Mouse (Mus musculus): ENCODE data around the gene Olfr554.
"Not testable (repeated sequence)": the region's sequence is repeated elsewhere in the genome, so short reads cannot be mapped to it uniquely, and the experiment has no call there.

The Olfr554 gene

DNA sequence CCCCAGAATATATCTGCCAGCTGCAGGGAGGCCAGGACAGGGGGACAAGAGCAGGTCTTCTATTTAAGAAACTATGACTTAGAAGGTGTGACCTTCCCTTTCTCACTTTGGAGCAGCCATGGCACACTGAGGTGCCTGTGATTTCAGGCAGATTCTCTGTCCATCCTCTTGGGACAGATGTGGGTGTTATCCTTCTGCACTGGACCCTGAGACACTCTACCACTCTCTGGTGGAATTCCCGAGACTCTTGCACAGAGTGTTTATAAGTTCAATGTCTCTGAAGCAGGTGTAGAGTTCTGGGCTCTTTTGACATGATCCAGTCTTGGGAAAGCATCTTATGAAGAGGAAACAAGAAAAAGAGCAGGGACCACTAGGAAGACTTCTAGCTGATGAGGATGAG lies at the start of gene Olfr554:
Olfr554 (plus strand) TSS at position 301 of the 400 bp plus-strand sequence.
- H3K36me3 ChIP-seq (ENCODE audit: insufficient read depth, low read length), result no peaks in the 10 kb centered on the region
- no peaks in the 10 kb centered on the region for H3K9me3 ChIP-seq (ENCODE audit: low read length)
- H3K4me3 ChIP-seq (replicated peaks; ENCODE audit: low read length), result no peak within 1 kb of the TSS
- no peaks in the 10 kb centered on the region for H3K4me1 ChIP-seq (replicated peaks; ENCODE audit: low read depth, low read length)
- no peaks in the 10 kb centered on the region for H3K27me3 ChIP-seq (ENCODE audit: insufficient read depth, low read length)
- TF ChIP-seq CTCF (conservative IDR thresholded peaks at IDR 0.05; ENCODE audit: low read length) (no peak), POU5F1 (IDR thresholded peaks at IDR 0.05; ENCODE audit: borderline replicate concordance, low read length) (no peak), NANOG (IDR thresholded peaks at IDR 0.05; ENCODE audit: borderline replicate concordance, low read length) (no peak)

DNA sequence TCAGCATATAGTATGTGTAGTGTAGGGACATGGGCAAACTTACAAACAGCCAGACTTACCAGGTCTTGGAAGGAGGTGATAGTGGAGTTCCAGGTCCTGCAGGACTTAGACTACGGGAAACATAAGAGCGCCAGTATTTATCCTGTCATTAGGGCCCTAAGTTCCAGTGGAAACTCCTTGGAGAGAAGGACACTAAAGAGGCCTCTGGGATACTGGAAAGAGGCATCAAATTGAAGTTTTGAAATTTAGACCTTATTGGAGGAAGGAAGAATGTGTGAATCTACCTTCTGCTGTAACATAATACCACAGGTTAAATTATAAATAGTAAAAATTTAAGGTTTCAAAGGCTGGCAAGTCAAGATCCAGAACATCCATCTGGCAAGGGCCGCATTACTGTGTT lies 46.4 kb upstream of the Olfr554 start, which contains the start of gene Olfr551:
Olfr551 (minus strand) TSS at position 101 of the 400 bp plus-strand sequence.
- Histone ChIP-seq H3K27me3 (ENCODE audit: insufficient read depth, low read length) (no peaks in the 10 kb centered on the region), H3K4me3 (replicated peaks; ENCODE audit: low read length) (no peak within 1 kb of the TSS), H3K4me1 (replicated peaks; ENCODE audit: low read depth, low read length) (no peaks in the 10 kb centered on the region), H3K36me3 (ENCODE audit: insufficient read depth, low read length) (no peaks in the 10 kb centered on the region), H3K9me3 (ENCODE audit: low read length) (no peaks in the 10 kb centered on the region)
- no peak for TF ChIP-seq POU5F1 (IDR thresholded peaks at IDR 0.05; ENCODE audit: borderline replicate concordance, low read length)
- TF ChIP-seq CTCF (conservative IDR thresholded peaks at IDR 0.05; ENCODE audit: low read length), result no peak
- no peak for TF ChIP-seq NANOG (IDR thresholded peaks at IDR 0.05; ENCODE audit: borderline replicate concordance, low read length)

DNA sequence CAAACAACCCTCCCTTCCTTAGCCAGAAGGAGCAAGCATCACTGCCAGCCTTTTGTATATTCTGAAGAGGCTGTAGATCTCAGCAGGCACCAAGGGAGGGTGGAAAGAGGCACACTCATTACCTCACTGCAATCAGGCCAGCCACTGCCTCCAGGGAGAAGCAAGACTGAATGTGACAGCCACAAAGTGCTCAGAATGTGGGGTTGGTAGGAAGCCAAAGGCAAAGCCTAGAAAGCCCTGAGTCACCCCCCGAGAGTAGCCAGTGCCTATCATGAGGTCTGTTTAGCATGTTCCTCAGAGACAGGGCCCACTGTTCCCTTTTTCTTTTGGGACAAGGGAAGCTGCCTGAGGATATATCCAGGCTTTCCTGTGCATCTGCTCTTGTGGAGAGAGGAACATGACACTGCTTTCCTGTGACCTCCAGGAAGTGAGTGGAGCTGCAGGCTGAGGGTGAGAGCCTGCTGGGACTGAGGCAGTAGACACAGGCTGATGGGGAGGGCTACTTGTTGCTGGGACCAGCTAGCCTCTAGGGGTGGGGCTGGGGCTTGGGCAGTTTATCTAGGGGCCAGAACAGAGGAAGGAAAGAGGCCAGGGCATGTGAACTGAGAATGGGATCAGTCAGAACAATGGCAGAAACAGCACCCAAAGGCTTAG lies 40.7 kb upstream of the Olfr554 start, which contains the start of gene Olfr552:
Olfr552 (plus strand) TSS at position 393 of the 654 bp plus-strand sequence.
- no peaks in the 10 kb centered on the region for H3K36me3 ChIP-seq (ENCODE audit: insufficient read depth, low read length)
- no peaks in the 10 kb centered on the region for H3K27me3 ChIP-seq (ENCODE audit: insufficient read depth, low read length)
- no peaks in the 10 kb centered on the region for H3K9me3 ChIP-seq (ENCODE audit: low read length)
- no peak within 1 kb of the TSS for H3K4me3 ChIP-seq (replicated peaks; ENCODE audit: low read length)
- H3K4me1 ChIP-seq (replicated peaks; ENCODE audit: low read depth, low read length), result no peaks in the 10 kb centered on the region
- TF ChIP-seq NANOG (IDR thresholded peaks at IDR 0.05; ENCODE audit: borderline replicate concordance, low read length) (no peak), CTCF (conservative IDR thresholded peaks at IDR 0.05; ENCODE audit: low read length) (no peak), POU5F1 (IDR thresholded peaks at IDR 0.05; ENCODE audit: borderline replicate concordance, low read length) (no peak)

DNA sequence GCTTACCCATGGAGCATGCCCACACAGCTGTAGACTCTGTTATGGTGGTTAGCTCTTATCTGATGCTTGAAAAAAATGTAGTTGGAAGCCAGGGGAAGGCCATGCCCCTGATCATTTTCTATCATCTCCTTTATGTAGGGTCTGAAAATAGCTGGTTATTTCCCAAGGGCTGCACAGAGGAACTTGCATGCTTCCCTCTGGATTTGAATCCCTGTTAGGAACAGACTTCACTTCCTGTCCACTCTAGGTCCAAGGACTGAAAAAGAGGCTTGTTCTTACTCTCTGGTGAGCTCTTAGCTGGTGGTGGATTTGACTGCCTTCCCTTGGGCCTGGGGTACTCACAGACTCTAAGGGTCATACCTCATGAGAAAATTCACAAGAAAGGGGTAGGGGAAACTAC lies 20.1 kb upstream of the Olfr554 start, which contains the start of gene Olfr553:
Olfr553 (minus strand) TSS at position 101 of the 400 bp plus-strand sequence.
- Histone ChIP-seq H3K4me3 (replicated peaks; ENCODE audit: low read length) (no peak within 1 kb of the TSS), H3K9me3 (ENCODE audit: low read length) (no peaks in the 10 kb centered on the region; the same call in 1 of the 2 replicates), H3K36me3 (ENCODE audit: insufficient read depth, low read length) (no peaks in the 10 kb centered on the region), H3K4me1 (replicated peaks; ENCODE audit: low read depth, low read length) (no peaks in the 10 kb centered on the region), H3K27me3 (ENCODE audit: insufficient read depth, low read length) (no peaks in the 10 kb centered on the region)
- no peak for TF ChIP-seq NANOG (IDR thresholded peaks at IDR 0.05; ENCODE audit: borderline replicate concordance, low read length)
- TF ChIP-seq CTCF (conservative IDR thresholded peaks at IDR 0.05; ENCODE audit: low read length), result no peak

DNA sequence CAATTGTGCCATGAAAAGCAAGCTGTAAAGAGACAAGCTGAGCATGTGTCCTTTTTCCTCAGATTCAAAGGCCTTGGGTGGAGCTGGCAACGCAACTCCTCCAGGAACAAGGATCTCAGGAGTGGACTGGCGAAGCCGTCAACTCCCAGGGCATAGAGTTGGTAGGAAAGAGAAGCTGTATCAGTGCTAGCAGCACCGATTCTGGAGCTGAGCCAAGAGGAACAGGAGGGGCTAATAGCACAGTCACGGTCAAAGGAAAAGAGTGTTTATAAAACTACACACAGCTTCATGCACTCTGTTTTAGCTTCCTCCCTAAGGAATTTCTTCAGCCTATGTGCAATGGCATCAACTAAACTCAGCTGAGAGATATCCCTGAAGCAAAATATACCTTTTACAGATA lies 18.6 kb upstream of the Olfr554 start:
- Histone ChIP-seq H3K9me3 (ENCODE audit: low read length) (no peaks in the 10 kb centered on the region; the same call in 1 of the 2 replicates), H3K27me3 (ENCODE audit: insufficient read depth, low read length) (no peaks in the 10 kb centered on the region), H3K36me3 (ENCODE audit: insufficient read depth, low read length) (no peaks in the 10 kb centered on the region), H3K4me1 (replicated peaks; ENCODE audit: low read depth, low read length) (no peaks in the 10 kb centered on the region), H3K4me3 (replicated peaks; ENCODE audit: low read length) (no peak overlapping the region)
- TF ChIP-seq POU5F1 (IDR thresholded peaks at IDR 0.05; ENCODE audit: borderline replicate concordance, low read length) (no peak), NANOG (IDR thresholded peaks at IDR 0.05; ENCODE audit: borderline replicate concordance, low read length) (no peak), CTCF (conservative IDR thresholded peaks at IDR 0.05; ENCODE audit: low read length) (no peak)

DNA sequence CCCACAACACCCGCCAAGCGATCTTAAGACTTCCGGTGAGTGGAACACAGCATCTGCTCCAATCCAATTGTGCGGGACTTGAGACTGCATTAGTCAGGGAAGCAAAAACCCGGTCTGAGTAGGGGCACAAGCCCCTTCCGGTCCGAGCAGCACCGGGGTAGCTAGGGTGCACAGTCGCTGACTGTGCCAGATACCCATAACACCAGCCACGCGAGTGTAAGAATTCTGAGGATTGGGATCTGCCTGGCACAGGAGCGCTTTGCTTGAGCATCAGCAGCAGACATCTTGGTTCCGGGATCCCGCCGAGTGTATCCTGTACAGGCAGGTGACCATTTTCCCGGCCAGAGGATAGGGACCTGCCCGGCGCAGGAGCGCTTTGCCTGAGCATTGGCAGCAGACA lies 17.9 kb upstream of the Olfr554 start:
- peak overlapping the region; percentile 70 for H3K4me3 ChIP-seq (replicated peaks; ENCODE audit: low read length)

DNA sequence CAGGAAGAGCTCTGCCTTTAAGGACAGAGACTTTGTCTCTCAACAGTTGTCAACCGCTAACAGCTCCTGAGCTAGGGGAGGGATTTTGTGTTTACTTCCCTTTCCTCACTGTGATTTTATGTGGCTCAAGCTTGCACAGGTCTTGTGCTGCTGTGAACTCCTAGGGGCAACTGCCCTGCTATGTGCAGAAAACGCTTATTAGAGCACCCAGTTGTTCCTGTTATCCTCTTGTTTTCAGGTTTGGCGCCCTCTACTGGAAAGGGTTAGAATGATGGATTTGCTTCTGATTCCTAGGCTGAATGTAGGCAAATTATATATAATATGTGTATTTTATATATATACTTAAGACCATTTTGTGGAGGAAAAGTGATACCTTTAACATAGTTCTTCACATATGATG lies 1.6 kb upstream of the Olfr554 start:
- Histone ChIP-seq H3K4me1 (replicated peaks; ENCODE audit: low read depth, low read length) (no peaks in the 10 kb centered on the region), H3K27me3 (ENCODE audit: insufficient read depth, low read length) (no peaks in the 10 kb centered on the region), H3K9me3 (ENCODE audit: low read length) (no peaks in the 10 kb centered on the region), H3K4me3 (replicated peaks; ENCODE audit: low read length) (no peak overlapping the region), H3K36me3 (ENCODE audit: insufficient read depth, low read length) (no peaks in the 10 kb centered on the region)
- peak; percentile 17 for TF ChIP-seq CTCF (conservative IDR thresholded peaks at IDR 0.05; ENCODE audit: low read length)
- no peak for TF ChIP-seq NANOG (IDR thresholded peaks at IDR 0.05; ENCODE audit: borderline replicate concordance, low read length)

More for the DNA sequence above, 17.9 kb upstream of the Olfr554 start:
- not testable (repeated sequence) for H3K27me3 ChIP-seq (ENCODE audit: insufficient read depth, low read length); H3K36me3 ChIP-seq (ENCODE audit: insufficient read depth, low read length); H3K4me1 ChIP-seq (replicated peaks; ENCODE audit: low read depth, low read length); H3K9me3 ChIP-seq (ENCODE audit: low read length)

DNA sequence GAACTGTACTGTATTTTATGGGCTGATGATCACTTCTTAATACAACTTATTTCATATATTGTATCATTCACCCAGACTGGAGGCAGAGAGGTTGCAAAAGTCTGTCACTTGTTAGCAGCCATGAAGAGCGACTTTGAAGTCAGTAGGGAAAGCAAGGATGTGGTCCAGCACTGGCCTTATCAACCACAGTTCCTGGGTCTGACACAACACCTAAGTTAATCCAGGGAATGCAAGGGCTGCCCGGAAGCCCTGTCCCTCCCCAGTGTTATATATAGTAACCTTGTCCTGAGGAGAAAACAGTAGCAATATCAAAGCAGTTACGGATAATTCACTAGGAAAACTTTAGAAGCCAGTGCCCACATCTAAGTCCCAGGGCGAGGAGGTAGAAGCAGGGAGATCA lies 6.7 kb downstream of the Olfr554 start:
- not testable (repeated sequence) for H3K9me3 ChIP-seq (ENCODE audit: low read length); H3K27me3 ChIP-seq (ENCODE audit: insufficient read depth, low read length); H3K4me1 ChIP-seq (replicated peaks; ENCODE audit: low read depth, low read length); H3K4me3 ChIP-seq (replicated peaks; ENCODE audit: low read length); H3K36me3 ChIP-seq (ENCODE audit: insufficient read depth, low read length)

DNA sequence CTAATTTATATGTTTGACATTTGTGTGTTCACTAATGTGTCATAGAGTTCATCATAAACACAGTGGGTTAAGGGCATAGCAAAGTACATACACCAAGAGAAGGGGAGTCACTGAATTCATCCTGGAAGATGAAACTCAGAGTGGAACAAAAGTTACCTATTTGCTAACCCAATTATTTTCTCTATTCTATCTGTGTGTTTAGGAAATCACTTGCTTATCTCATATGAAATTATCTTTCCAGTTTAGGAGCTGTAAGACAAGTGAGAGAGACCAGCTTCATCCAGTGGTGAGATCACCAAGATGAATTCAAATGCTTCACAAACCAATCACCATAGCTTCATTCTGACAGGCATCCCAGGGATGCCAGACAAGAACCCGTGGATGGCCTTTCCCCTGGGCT lies 20.3 kb downstream of the Olfr554 start, which contains the start of gene Olfr555:
Olfr555 (plus strand) TSS at position 301 of the 400 bp plus-strand sequence.
- H3K9me3 ChIP-seq (ENCODE audit: low read length), result no peaks in the 10 kb centered on the region
- no peaks in the 10 kb centered on the region for H3K4me1 ChIP-seq (replicated peaks; ENCODE audit: low read depth, low read length)
- no peak within 1 kb of the TSS for H3K4me3 ChIP-seq (replicated peaks; ENCODE audit: low read length)
- no peaks in the 10 kb centered on the region for H3K36me3 ChIP-seq (ENCODE audit: insufficient read depth, low read length)
- H3K27me3 ChIP-seq (ENCODE audit: insufficient read depth, low read length), result 0 out of 2 replicates have a peak, but pooled peaks cover 3% of the 10 kb centered on the region
- TF ChIP-seq POU5F1 (IDR thresholded peaks at IDR 0.05; ENCODE audit: borderline replicate concordance, low read length), result no peak
- TF ChIP-seq CTCF (conservative IDR thresholded peaks at IDR 0.05; ENCODE audit: low read length), result no peak
- no peak for TF ChIP-seq NANOG (IDR thresholded peaks at IDR 0.05; ENCODE audit: borderline replicate concordance, low read length)
